In the genomic region with DNA sequence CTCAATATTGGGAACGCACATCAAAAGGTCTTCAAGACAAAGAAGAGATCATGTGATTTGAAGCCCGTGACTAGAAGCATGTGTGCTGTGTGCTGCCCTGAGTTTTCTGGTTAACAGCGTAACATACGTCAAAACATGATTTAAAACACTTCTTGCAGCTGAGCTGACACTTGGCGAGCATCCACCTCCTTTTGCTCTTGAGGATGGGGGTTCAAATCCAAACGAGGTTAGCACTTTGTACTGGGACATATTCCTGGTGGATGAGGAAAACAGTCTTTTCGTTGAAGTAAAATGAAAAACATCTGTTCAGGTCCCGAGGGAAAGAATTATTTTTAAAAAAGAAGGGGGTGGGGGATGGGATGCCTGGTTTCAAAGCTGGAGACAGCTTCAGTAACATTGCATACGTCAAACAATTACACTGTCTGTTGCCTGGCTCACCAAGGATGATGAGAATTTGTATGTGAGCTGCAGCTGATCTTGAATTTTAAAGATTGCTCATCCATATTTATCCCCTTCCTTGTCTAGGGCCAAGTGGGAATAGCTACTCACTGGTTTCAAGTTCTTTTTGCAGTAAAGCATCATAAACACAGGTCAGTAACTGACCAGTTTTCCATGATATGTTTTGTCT, we compare ENCODE assay signal across 15 mouse cellular contexts. TPM values are rescaled to one million over a fixed set of nuclear protein-coding genes. Genes with fewer than 3 reads are reported as not detected.
DNase-seq lines count a peak whose midpoint lies in the region; ATAC-seq and TF ChIP-seq lines count a peak whose summit lies in the region.
"Had no signal": no experiment of that assay in that cellular context is flagged by ENCODE, and none has a peak within 500 bp of the region (broad histone marks: within the 10 kb centered on the region; RNA-seq: fewer than 3 reads in every experiment).

No protein-coding gene starts in this region.

- TF ChIP-seq CTCF in liver, postnatal 0 days (IDR thresholded peaks at IDR 0.05; ENCODE audit: low read depth) = no peak

- no peak for ATAC-seq in neural tube, embryonic 15.5 days (ENCODE audit: low FRiP score)
- no peak for ATAC-seq in liver, postnatal 0 days
- ATAC-seq: hindbrain, postnatal 0 days; Patski had no signal

- H3K4me3 ChIP-seq in heart, embryonic 10.5 days = no peak overlapping the region
- H3K4me3 ChIP-seq in neural tube, embryonic 15.5 days (replicated peaks) = no peak overlapping the region
- no peak overlapping the region for H3K4me3 ChIP-seq in liver, postnatal 0 days (ENCODE audit: low read depth, low read length)
- H3K4me3 ChIP-seq: embryonic facial prominence, embryonic 15.5 days had no signal

- no peaks in the 10 kb centered on the region for H3K9me3 ChIP-seq in heart, embryonic 10.5 days
- H3K9me3 ChIP-seq in neural tube, embryonic 15.5 days (replicated peaks) = no peaks in the 10 kb centered on the region
- no peaks in the 10 kb centered on the region for H3K9me3 ChIP-seq in liver, postnatal 0 days (ENCODE audit: low read length)
- H3K9me3 ChIP-seq: embryonic facial prominence, embryonic 15.5 days had no signal

- intact Hi-C loops in heart, postnatal 14 days (cut with DNase I) = no loop called here

- H3K27ac ChIP-seq in heart, embryonic 10.5 days = no peak overlapping the region
- no peak overlapping the region for H3K27ac ChIP-seq in neural tube, embryonic 15.5 days (replicated peaks)
- H3K27ac ChIP-seq in liver, postnatal 0 days (ENCODE audit: low read depth) = no peak overlapping the region
- H3K27ac ChIP-seq: embryonic facial prominence, embryonic 15.5 days; hindbrain, postnatal 0 days had no signal

- no peak overlapping the region for H3K9ac ChIP-seq in neural tube, embryonic 15.5 days (replicated peaks)
- no peak overlapping the region for H3K9ac ChIP-seq in liver, postnatal 0 days (replicated peaks)
- H3K9ac ChIP-seq: embryonic facial prominence, embryonic 15.5 days had no signal

- no peak overlapping the region for H3K4me2 ChIP-seq in neural tube, embryonic 15.5 days
- H3K4me2 ChIP-seq in liver, postnatal 0 days (ENCODE audit: low read depth, low read length) = no peak overlapping the region
- H3K4me2 ChIP-seq: embryonic facial prominence, embryonic 15.5 days had no signal

- TF ChIP-seq EP300 in liver, postnatal 0 days (IDR thresholded peaks at IDR 0.05; ENCODE audit: low read depth) = no peak

- WGBS in heart, embryonic 10.5 days = 65% methylated on average over 9 of the region's 9 CpGs
- WGBS in neural tube, embryonic 15.5 days = 59% methylated on average over 9 of the region's 9 CpGs
- WGBS in liver, postnatal 0 days (ENCODE audit: insufficient replicate concordance) = 67% methylated on average over 9 of the region's 9 CpGs

- H3K36me3 ChIP-seq in heart, embryonic 10.5 days = no peaks in the 10 kb centered on the region
- no peaks in the 10 kb centered on the region for H3K36me3 ChIP-seq in neural tube, embryonic 15.5 days
- no peaks in the 10 kb centered on the region for H3K36me3 ChIP-seq in liver, postnatal 0 days (replicated peaks; ENCODE audit: insufficient read depth, low read length)
- H3K36me3 ChIP-seq: embryonic facial prominence, embryonic 15.5 days had no signal

- H3K27me3 ChIP-seq in heart, embryonic 10.5 days (ENCODE audit: insufficient read depth, poor library complexity, severe bottlenecking) = no peaks in the 10 kb centered on the region
- H3K27me3 ChIP-seq in neural tube, embryonic 15.5 days (replicated peaks) = no peaks in the 10 kb centered on the region
- no peaks in the 10 kb centered on the region for H3K27me3 ChIP-seq in liver, postnatal 0 days (ENCODE audit: insufficient read depth, low read length)
- H3K27me3 ChIP-seq: embryonic facial prominence, embryonic 15.5 days; Patski had no signal

- DNase-seq in heart, adult 18-20 months = peak; percentile 30 to 37
- DNase-seq in heart, embryonic 10.5 days (ENCODE audit: low spot score) = no peak
- DNase-seq in neural tube, embryonic 10.5 days (ENCODE audit: extremely low spot score, low spot score) = peak; percentile 32
- peak; percentile 12 to 17 for DNase-seq in heart, postnatal 14 days
- no peak for DNase-seq in cerebellum, postnatal 36 days
- no peak for DNase-seq in cerebellum, adult 11-12 months
- no peak for DNase-seq in liver, postnatal 0 days
- DNase-seq: adrenal gland, adult 2 months; left cerebral cortex, postnatal 4 days; thymus, adult 2 months had no signal

- no peaks in the 10 kb centered on the region for H3K4me1 ChIP-seq in heart, embryonic 10.5 days
- no peaks in the 10 kb centered on the region for H3K4me1 ChIP-seq in neural tube, embryonic 15.5 days
- H3K4me1 ChIP-seq in liver, postnatal 0 days (ENCODE audit: insufficient read depth) = no peaks in the 10 kb centered on the region

RNA-seq across cellular contexts. Expression of a gene that starts 16.0 kb away (rescaled TPM):
- total RNA-seq in heart, adult 18-20 months (2021) = not detected
- polyA plus RNA-seq in heart, embryonic 10.5 days (2016; fragmentation: Nextera tagmentation; extraction: Ambion mirVana) = 0.30 TPM in 2 replicates
- 0.11 and 0.13 TPM in 2 replicates for polyA plus RNA-seq in neural tube, embryonic 15.5 days (2015; fragmentation: Nextera tagmentation; extraction: Ambion mirVana)
- not detected for total RNA-seq in heart, postnatal 14 days (2021)
- polyA plus RNA-seq in liver, postnatal 0 days (2015; fragmentation: Nextera tagmentation; extraction: Ambion mirVana) = 0.49 and 0.96 TPM in 2 replicates
- total RNA-seq: hindbrain, postnatal 0 days; layer of hippocampus, adult 18-20 months; left cerebral cortex, postnatal 4 days had no signal
- polyA plus RNA-seq: adrenal gland, adult 2 months; Patski; thymus, adult 2 months had no signal

Comparison
In these comparisons a context has a peak if more than half of its experiments do, and no peak if none do; other contexts are left out.
1. DNase-seq: peak in heart, adult 18-20 months (2 of 2), neural tube, embryonic 10.5 days (single experiment) and heart, postnatal 14 days (2 of 2); none in heart, embryonic 10.5 days (single experiment), cerebellum, postnatal 36 days (0 of 2), cerebellum, adult 11-12 months (single experiment) and liver, postnatal 0 days (single experiment).